Mouse (Mus musculus): Measurements from ENCODE around the gene Uqcc2.

The Uqcc2 gene

GRCm38 (mm10) chr17:27133551-27134141, at the start of gene Uqcc2:
Uqcc2 (minus strand) TSS chr17:27133916.
- DNase-seq: peak; percentile 99

- no peak for DNase-seq
Observed at GRCm38 (mm10) chr17:27182401-27182800, 48.7 kb upstream of the Uqcc2 start.

- no peak for DNase-seq
Observed at GRCm38 (mm10) chr17:27181666-27182065, 48.0 kb upstream of the Uqcc2 start.

GRCm38 (mm10) chr17:27179681-27180280, 46.1 kb upstream of the Uqcc2 start:
- DNase-seq: no peak

GRCm38 (mm10) chr17:27178427-27179177, 44.9 kb upstream of the Uqcc2 start:
- no peak for DNase-seq

GRCm38 (mm10) chr17:27178019-27178418, 44.3 kb upstream of the Uqcc2 start:
- DNase-seq: peak; percentile 29

- no peak for DNase-seq
Observed at GRCm38 (mm10) chr17:27176754-27177153, 43.0 kb upstream of the Uqcc2 start.

- DNase-seq: no peak
Observed at GRCm38 (mm10) chr17:27176287-27176686, 42.6 kb upstream of the Uqcc2 start.

- DNase-seq: no peak
Observed at GRCm38 (mm10) chr17:27175196-27175874, 41.6 kb upstream of the Uqcc2 start.

- no peak for DNase-seq
Observed at GRCm38 (mm10) chr17:27173715-27174114, 40.0 kb upstream of the Uqcc2 start.

GRCm38 (mm10) chr17:27172459-27172858, 38.7 kb upstream of the Uqcc2 start:
- DNase-seq: no peak

GRCm38 (mm10) chr17:27171121-27171520, 37.4 kb upstream of the Uqcc2 start:
- DNase-seq: no peak

GRCm38 (mm10) chr17:27169952-27170695, 36.4 kb upstream of the Uqcc2 start:
- no peak for DNase-seq

- DNase-seq: no peak
Observed at GRCm38 (mm10) chr17:27168569-27168968, 34.9 kb upstream of the Uqcc2 start.

GRCm38 (mm10) chr17:27167545-27167944, 33.8 kb upstream of the Uqcc2 start, which contains the start of gene Ip6k3:
Ip6k3 (minus strand) TSS chr17:27167795.
- no peak for DNase-seq

GRCm38 (mm10) chr17:27166901-27167300, 33.2 kb upstream of the Uqcc2 start:
- no peak for DNase-seq

- DNase-seq: no peak
Observed at GRCm38 (mm10) chr17:27165054-27165773, 31.5 kb upstream of the Uqcc2 start.

GRCm38 (mm10) chr17:27160905-27161304, 27.2 kb upstream of the Uqcc2 start:
- no peak for DNase-seq

GRCm38 (mm10) chr17:27159169-27159568, 25.5 kb upstream of the Uqcc2 start:
- DNase-seq: no peak

GRCm38 (mm10) chr17:27158439-27158838, 24.7 kb upstream of the Uqcc2 start:
- no peak for DNase-seq

GRCm38 (mm10) chr17:27155752-27156151, 22.0 kb upstream of the Uqcc2 start:
- DNase-seq: no peak

GRCm38 (mm10) chr17:27154881-27155280, 21.2 kb upstream of the Uqcc2 start:
- DNase-seq: no peak

All from thymus, postnatal 4 days (tissue).